Mouse (Mus musculus) C2C12 (cell line): Measurements from ENCODE around the gene Blcap.
"Not testable (repeated sequence)": the region's sequence is repeated elsewhere in the genome, so short reads cannot be mapped to it uniquely, and the experiment has no call there.

Experiments
- CTCF ChIP-seq: IDR thresholded peaks from one replicate; pipeline ENCODE4 v1.5.1; 2011; ENCODE audit not compliant: control insufficient read depth, insufficient read depth, insufficient read length
- FOSL1 ChIP-seq: IDR thresholded peaks from one replicate; pipeline ENCODE4 v1.8.0; 2011; ENCODE audit warnings: mild to moderate bottlenecking, low read length; ENCODE audit not compliant: poor library complexity, insufficient read depth, severe bottlenecking
- MAX ChIP-seq: IDR thresholded peaks from one replicate; pipeline ENCODE4 v1.6.1; 2011; ENCODE audit warnings: mild to moderate bottlenecking, control low read depth
- MYOD1 ChIP-seq: IDR thresholded peaks from one replicate; pipeline ENCODE4 v1.6.1; 2011; ENCODE audit warnings: low read depth; ENCODE audit not compliant: control insufficient read depth, insufficient read length
- USF1 ChIP-seq: IDR thresholded peaks from one replicate; pipeline ENCODE4 v1.6.1; 2011; ENCODE audit warnings: low read depth, mild to moderate bottlenecking, control low read depth, moderate library complexity

- TF ChIP-seq CTCF, USF1, FOSL1, MAX, MYOD1: not testable (repeated sequence)
Observed at GRCm38 (mm10) chr2:157585351-157585750, 14.3 kb upstream of the Blcap start.
